Mouse (Mus musculus) macrophage (primary cell): ENCODE results near the gene Olfr1510. TPM values are rescaled to one million over a fixed set of nuclear protein-coding genes. Genes with fewer than 3 reads are reported as not detected.
A peak's percentile ranks its signal among the peaks of the same experiment; 100 is the strongest.
"Not testable (repeated sequence)": the region's sequence is repeated elsewhere in the genome, so short reads cannot be mapped to it uniquely, and the experiment has no call there.

ENCODE experiments used
- H3K27ac ChIP-seq: fragments of 350-480 bp; formaldehyde crosslinking; 2 replicates; pipeline ENCODE4 v1.9.0; 2021
- H3K36me3 ChIP-seq: fragments of 350-480 bp; formaldehyde crosslinking; 2 replicates; pipeline ENCODE4 v1.9.0; 2021; ENCODE audit errors: inconsistent target
- H3K4me3 ChIP-seq: fragments of 350-480 bp; formaldehyde crosslinking; 2 replicates; pipeline ENCODE4 v1.9.0; 2021; ENCODE audit errors: inconsistent target
- H3K79me2 ChIP-seq: fragments of 350-480 bp; formaldehyde crosslinking; 2 replicates; pipeline ENCODE4 v1.9.0; 2021; ENCODE audit errors: inconsistent target
- whole genome bisulfite sequencing: methylation state at CpG from one replicate; pipeline ENCODE4 v1.1.7; 2026; ENCODE audit warnings: inconsistent platforms; ENCODE audit not compliant: missing documents; 5-methylcytosine and 5-hydroxymethylcytosine counted together
- polyA plus RNA-seq: library from polyadenylated mRNA; stranded (reverse); fragments of 250-400 nt; gene quantifications from 3 replicates; pipeline ENCODE4 v1.2.4, GENCODE M21; 2018; ENCODE audit warnings: inconsistent platforms
- total RNA-seq, 78 experiments: library from RNA; depleted of rRNA; stranded (reverse); fragments of 250-400 nt; gene quantifications; 1 replicate in 9 of 78; 2 replicates in 24 of 78; 3 replicates in 43 of 78; 4 replicates in 2 of 78; pipeline ENCODE4 v1.2.4; 2018; ENCODE audit warnings: inconsistent platforms in 56 of 78

Gene Olfr1510
- total RNA-seq (2018; cell fraction: chromatin; rRNA removed), result not detected
- not detected for total RNA-seq (2018; cell fraction: cytosol; rRNA removed)
- not detected for total RNA-seq (2018; cell fraction: nucleus; rRNA removed)
- polyA plus RNA-seq, result not detected in 3 replicates

DNA sequence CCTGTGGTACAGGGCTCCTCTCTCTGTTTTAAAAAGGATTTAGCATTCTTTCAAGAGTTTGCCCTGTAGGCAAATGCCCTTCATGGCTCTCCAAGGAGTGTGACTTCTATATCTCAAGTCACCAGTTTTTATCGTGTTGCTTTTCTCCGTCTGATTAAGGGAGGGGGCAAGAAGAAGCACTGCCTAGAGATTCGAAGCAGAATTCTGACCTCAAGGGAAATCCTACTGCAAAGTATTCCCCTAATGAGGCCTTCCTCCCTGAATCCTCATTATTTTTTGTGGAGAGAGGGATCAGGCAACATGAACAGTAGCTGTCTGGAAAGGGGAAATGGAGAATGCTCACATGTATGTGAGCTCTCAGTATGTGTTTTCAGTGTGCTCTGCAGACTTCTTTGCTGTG, at the start of gene Olfr1510:
Gene Olfr1510 (minus strand): TSS at position 101 of the 400 bp plus-strand sequence.
- Histone ChIP-seq H3K79me2 (no peaks in the 10 kb centered on the region), H3K4me3 (no peak within 1 kb of the TSS), H3K27ac (no peak within 1 kb of the TSS), H3K36me3 (no peaks in the 10 kb centered on the region)
- WGBS, result 92% methylated on average over 3 of the region's 3 CpGs

DNA sequence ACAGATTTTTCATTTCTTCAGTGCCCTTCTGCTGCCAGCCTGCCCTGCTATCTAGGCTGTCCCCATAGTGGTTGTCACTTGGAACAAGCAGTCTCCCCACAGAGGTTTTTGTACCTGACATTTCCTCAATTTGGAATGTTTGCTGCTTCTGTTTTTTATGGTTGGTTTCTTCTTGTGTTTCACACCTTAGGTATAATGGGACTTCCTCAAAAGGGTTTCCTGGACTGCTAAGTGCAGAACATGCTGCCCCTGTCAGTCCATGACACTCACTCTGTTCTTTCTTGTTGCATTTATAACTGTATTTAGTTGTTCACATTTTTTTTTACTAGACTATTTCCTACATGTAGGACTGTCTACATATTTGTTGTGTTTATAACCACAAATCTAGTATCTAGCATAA, 47.8 kb upstream of the Olfr1510 start:
- no peak overlapping the region for H3K27ac ChIP-seq
- H3K36me3 ChIP-seq, result no peaks in the 10 kb centered on the region
- H3K4me3 ChIP-seq, result no peak overlapping the region
- H3K79me2 ChIP-seq, result no peaks in the 10 kb centered on the region

DNA sequence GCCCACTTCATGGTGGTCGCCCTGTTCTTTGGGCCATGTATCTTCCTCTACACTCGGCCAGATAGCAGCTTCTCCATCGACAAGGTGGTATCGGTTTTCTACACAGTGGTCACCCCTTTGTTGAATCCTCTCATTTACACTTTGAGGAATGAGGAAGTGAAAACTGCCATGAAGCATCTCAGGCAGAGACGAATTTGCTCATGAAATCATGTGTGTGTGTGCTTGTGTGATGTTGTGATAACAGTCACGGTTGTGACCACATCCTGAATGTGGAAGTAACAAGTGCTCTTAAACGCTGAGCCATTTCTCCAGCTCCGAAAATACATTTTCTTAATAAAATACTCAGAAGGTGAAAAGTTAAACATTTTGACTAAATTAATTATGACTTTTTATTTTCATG, 37.0 kb upstream of the Olfr1510 start:
- Histone ChIP-seq H3K36me3 (no peaks in the 10 kb centered on the region), H3K4me3 (no peak overlapping the region), H3K27ac (peak overlapping the region; percentile 67), H3K79me2 (no peaks in the 10 kb centered on the region)
- WGBS, result 2% methylated on average over 8 of the region's 8 CpGs

DNA sequence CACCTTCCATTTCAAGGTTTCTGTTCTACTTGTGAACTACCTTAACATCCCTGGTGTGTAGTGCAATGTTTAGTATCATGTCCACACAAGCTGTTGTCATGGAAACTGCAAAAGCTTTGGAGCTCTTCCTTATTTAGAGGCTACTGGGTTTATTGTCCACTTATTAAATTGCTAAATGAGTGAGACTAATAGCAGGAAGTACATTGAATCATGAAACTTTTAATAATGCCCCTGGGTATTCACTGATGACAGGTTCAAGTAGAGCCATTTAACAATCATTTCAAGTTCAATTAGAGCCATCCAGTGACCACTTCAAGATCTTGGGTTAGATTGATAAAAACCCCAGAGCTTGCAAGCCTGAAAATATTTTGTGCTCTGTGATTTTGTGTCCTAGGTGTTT, 28.5 kb upstream of the Olfr1510 start, which contains the start of gene Olfr1509:
Gene Olfr1509 (plus strand): TSS at position 301 of the 400 bp plus-strand sequence.
- no peak within 1 kb of the TSS for H3K4me3 ChIP-seq
- H3K36me3 ChIP-seq, result no peaks in the 10 kb centered on the region
- H3K79me2 ChIP-seq, result no peaks in the 10 kb centered on the region
- H3K27ac ChIP-seq, result no peak within 1 kb of the TSS

DNA sequence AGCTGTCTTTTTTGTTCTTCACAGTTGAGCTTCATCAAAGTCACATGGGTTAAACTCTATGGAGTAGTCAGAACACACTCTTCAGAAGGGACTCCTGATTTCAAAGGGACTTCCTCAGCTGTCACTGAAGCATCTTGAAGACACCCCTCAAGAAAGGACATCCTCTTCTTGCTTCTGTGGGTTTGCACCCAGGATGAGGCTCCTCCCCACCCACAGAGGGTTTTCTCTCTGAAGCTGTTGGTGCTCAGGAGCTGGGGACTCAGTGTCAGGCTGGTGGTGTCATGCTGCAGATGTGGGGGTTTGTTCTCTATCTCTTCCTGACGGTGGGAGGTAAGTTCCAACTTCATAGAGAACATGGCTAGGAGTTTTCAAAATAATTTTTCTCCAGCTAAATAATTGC, 13.5 kb upstream of the Olfr1510 start:
- Histone ChIP-seq H3K36me3 (no peaks in the 10 kb centered on the region), H3K4me3 (no peak overlapping the region), H3K27ac (no peak overlapping the region), H3K79me2 (no peaks in the 10 kb centered on the region)
- 83% methylated on average over 1 of the region's 1 CpGs for WGBS

DNA sequence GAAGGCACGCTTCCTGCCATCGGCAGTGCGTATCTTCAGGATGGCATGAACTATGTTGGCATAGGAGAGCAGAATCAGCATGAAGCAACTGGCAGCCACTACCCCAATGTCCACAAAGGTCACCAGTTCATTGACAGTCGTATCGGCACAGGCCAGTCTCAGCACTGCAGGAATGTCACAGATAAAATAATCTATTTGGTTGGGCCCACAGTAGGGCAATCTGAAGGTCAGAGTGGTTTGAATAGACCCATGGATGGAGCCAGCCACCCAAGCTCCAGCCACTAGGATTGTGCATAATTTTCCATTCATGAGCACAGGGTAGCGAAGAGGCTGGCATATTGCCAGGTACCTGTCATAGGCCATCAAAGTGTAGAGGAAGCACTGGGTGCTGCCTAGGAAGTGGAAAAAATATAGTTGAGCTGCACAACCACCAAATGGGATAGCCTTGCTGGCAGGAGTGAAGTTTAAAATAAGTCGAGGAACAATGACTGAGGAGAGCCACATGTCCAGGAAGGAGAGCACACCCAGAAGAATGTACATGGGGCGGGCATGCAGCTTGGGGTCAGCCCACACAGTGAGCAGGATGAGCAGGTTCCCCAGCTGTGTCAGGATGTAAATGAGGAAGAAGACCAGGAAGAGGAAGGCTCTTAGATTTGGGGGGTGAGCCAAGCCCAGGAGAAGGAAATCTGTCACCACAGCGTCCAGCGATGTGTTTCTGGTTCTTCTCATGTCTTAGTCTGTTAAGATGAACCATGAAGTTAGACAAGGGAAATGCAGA, 3.8 kb downstream of the Olfr1510 start:
- H3K36me3 ChIP-seq, H3K27ac ChIP-seq, H3K79me2 ChIP-seq, H3K4me3 ChIP-seq: not testable (repeated sequence)
- WGBS, result 45% methylated on average over 2 of the region's 10 CpGs

DNA sequence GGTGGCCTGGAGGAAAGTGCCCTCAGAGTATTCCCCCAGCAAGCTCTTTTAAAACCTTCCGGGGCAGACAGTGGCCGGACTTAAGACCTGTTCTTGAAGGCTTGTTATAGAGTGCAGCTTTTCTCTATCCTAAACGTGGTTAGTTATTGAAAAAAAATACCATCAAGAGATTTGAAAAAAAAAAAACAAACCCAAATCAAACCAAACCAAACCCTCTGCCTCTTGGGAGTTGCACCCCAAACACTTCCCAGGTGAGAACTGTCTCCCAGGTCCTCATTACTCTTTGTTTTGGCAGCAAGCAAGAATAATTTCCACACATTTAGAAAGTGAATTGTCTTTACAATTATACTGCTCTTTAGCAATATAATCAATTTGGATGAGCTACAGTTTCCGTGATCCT, 16.9 kb downstream of the Olfr1510 start, which contains the start of gene Olfr1511:
Gene Olfr1511 (minus strand): TSS at position 101 of the 400 bp plus-strand sequence.
- 85% methylated on average over 4 of the region's 4 CpGs for WGBS
- Histone ChIP-seq H3K27ac (no peak within 1 kb of the TSS), H3K36me3 (no peaks in the 10 kb centered on the region), H3K4me3 (no peak within 1 kb of the TSS), H3K79me2 (no peaks in the 10 kb centered on the region)

DNA sequence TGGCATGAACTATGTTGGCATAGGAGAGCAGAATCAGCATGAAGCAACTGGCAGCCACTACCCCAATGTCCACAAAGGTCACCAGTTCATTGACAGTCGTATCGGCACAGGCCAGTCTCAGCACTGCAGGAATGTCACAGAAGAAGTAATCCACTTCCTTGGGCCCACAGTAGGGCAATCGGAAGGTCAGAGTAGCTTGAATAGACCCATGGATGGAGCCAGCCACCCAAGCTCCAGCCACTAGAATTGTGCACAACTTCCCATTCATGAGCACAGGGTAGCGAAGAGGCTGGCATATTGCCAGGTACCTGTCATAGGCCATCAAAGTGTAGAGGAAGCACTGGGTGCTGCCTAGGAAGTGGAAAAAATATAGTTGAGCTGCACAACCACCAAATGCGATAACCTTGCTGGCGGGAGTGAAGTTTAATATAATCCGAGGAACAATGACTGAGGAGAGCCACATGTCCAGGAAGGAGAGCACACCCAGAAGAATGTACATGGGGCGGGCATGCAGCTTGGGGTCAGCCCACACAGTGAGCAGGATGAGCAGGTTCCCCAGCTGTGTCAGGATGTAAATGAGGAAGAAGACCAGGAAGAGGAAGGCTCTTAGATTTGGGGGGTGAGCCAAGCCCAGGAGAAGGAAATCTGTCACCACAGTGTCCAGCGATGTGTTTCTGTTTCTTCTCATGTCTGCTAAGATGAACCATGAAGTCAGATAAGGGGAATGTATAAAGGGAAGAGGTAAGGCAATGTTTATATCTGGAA, 23.9 kb downstream of the Olfr1510 start:
- not testable (repeated sequence) for H3K4me3 ChIP-seq, H3K79me2 ChIP-seq, H3K36me3 ChIP-seq, H3K27ac ChIP-seq
- WGBS, result 30% methylated on average over 8 of the region's 9 CpGs

DNA sequence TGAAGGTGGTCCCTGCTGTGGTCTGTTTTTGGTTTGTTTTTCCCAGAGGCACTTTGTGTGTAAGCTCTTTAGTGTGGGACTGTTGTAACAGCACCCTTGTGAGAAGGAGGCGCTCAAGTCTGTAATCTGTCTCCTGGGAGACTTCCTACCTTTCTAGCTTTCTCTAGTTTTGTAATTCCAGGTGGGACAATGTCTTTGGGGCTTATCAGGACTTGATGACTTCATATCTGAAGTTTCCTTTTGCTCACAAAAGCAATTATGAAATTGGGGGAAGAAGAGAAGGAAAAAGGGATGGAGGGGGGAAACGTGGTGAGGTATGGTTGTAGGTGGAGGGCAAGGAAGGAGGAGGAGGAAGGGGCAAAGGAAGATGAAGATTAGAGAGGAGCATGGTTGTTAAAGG, 35.1 kb downstream of the Olfr1510 start, which contains the start of gene Olfr1512:
Gene Olfr1512 (minus strand): TSS at position 101 of the 400 bp plus-strand sequence.
- Histone ChIP-seq H3K27ac (no peak within 1 kb of the TSS), H3K36me3 (no peaks in the 10 kb centered on the region), H3K4me3 (no peak within 1 kb of the TSS), H3K79me2 (no peaks in the 10 kb centered on the region)
- 83% methylated on average over 2 of the region's 2 CpGs for WGBS

DNA sequence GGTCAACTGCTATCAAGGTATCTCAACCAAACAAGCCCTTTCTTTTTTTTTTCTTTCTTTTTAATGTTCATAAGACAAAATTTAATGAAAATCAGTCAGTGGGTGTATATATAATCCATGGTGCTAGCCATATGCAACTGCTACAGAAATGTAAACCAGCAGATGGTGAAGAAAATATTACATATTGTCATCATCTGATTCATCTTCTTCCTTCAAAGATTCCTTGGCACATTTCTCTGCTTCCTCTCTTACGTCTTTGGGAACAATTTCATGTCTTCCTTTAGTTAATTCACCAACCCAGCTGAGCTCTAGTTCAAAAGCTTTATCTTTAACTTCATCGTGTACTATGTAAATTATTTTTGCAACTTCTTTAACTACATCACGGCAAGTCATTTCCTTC, 45.4 kb downstream of the Olfr1510 start:
- 97% methylated on average over 3 of the region's 3 CpGs for WGBS
- H3K27ac ChIP-seq, result no peak overlapping the region
- H3K79me2 ChIP-seq, result no peaks in the 10 kb centered on the region
- no peak overlapping the region for H3K4me3 ChIP-seq
- H3K36me3 ChIP-seq, result no peaks in the 10 kb centered on the region

Other genes with a start within 250 kb of the Olfr1510 start
- gene Supt16, start 217.0 kb downstream of the Olfr1510 start, polyA plus RNA-seq, result 37.9 to 74.0 TPM (median 56.6 TPM) in 3 replicates
- gene Chd8, start 156.6 kb downstream of the Olfr1510 start, polyA plus RNA-seq, result 45.5 to 56.6 TPM (median 54.6 TPM) in 3 replicates
- 34.3 to 46.1 TPM (median 44.4 TPM) in 3 replicates for gene Tox4, start 135.2 kb downstream of the Olfr1510 start, polyA plus RNA-seq
- gene Rab2b, start 134.8 kb downstream of the Olfr1510 start, polyA plus RNA-seq, result 9.7 to 20.8 TPM (median 12.3 TPM) in 3 replicates
- 15.8 to 18.9 TPM (median 16.8 TPM) in 3 replicates for gene Mettl3, start 109.2 kb downstream of the Olfr1510 start, polyA plus RNA-seq
- 0.26 to 0.31 TPM (median 0.27 TPM) in 3 replicates for gene Sall2, start 85.6 kb downstream of the Olfr1510 start, polyA plus RNA-seq
- gene Olfr1513, start 58.0 kb downstream of the Olfr1510 start, polyA plus RNA-seq, result not detected in 3 replicates
- not detected in 3 replicates for gene Olfr1512, start 35.2 kb downstream of the Olfr1510 start, polyA plus RNA-seq
- gene Olfr1511, start 17.0 kb downstream of the Olfr1510 start, polyA plus RNA-seq, result not detected in 3 replicates
- not detected in 3 replicates for gene Olfr1509, start 28.6 kb upstream of the Olfr1510 start, polyA plus RNA-seq
- not detected in 3 replicates for gene Olfr1508, start 53.1 kb upstream of the Olfr1510 start, polyA plus RNA-seq
- gene Olfr1507, start 81.4 kb upstream of the Olfr1510 start, polyA plus RNA-seq, result not detected in 3 replicates